Mouse (Mus musculus) gastrocnemius, postnatal 36 days (tissue): ENCODE measurements around the gene Ddx1. TPM values are rescaled to one million over a fixed set of nuclear protein-coding genes. Genes with fewer than 3 reads are reported as not detected.
"Not testable (repeated sequence)": the region's sequence is repeated elsewhere in the genome, so short reads cannot be mapped to it uniquely, and the experiment has no call there.

Experiments
- DNase-seq, 2 experiments: peaks; one replicate each; pipeline ENCODE4 v3.0.0; 2022
- intact Hi-C: fragments of 180-260 bp; cut with DNase I; formaldehyde crosslinking; loops from one replicate; pipeline ENCODE4 v1.15.1; 2025
- total RNA-seq, 2 experiments: library from RNA; stranded (reverse); gene quantifications; 2 replicates each; pipeline ENCODE4 v1.2.3; 2021

The Ddx1 gene
- total RNA-seq, 2 experiments from 2014 or later = 91.7 to 113 TPM

DNA sequence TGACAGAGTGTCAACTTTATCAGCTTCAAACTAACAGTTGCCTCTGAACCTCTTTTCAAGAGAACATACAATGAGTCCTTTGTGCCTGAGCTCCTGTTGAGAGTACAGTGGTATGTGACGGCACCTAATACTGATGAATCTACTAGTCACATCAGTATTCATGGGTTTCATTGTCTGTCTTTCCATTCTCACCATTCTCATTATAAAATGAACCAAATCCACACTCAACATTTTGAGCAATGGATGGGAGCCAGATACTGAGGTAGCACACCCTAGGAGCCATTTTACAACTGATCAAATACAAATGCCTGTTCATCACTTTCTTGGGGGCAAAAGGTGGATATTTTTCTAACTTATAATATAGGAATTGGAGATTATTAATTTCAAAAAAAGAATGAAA is 40.5 kb downstream of the Ddx1 start:
- no peak for DNase-seq
- intact Hi-C loops = no loop called here

DNA sequence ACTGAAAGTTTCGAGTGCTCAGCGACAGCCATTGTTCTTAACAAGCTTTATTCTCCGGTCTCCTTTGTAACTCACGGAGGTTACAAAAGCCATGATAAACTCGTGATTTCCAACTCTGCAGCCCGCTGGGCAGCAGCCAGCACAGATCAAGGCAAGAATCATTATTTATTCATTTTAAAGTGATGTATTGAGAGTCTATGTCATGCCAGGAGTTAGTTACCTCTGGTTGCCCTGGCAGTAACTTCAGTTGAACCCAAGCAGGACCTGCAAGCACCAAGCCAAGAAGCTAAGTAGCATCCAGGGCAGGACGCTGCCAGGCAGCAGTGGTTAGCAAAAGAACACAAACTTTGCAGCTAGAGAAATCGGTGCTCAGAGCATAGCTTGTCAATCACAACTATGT is 41.9 kb downstream of the Ddx1 start:
- no peak for DNase-seq
- intact Hi-C loops = no loop called here

DNA sequence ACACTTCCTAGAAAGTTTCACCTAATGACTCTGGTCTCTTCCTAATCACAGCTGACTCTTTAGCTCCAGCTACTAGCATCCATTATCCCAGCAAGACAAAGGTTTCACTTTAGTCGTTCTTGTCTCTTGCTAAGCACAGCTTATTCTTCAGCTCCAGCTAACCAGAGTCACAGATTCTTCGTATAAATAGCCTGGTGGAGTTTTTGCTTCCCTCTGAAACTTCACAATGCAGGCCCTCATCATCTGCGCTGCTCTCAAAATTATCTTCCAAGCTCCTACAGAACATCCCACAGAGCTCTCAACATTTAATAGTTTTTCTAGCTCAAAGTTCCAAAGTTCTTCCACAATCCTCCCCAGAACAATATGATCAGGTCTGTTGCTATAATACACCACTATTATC is 43.3 kb downstream of the Ddx1 start:
- no peak for DNase-seq
- intact Hi-C loops = no loop called here

DNA sequence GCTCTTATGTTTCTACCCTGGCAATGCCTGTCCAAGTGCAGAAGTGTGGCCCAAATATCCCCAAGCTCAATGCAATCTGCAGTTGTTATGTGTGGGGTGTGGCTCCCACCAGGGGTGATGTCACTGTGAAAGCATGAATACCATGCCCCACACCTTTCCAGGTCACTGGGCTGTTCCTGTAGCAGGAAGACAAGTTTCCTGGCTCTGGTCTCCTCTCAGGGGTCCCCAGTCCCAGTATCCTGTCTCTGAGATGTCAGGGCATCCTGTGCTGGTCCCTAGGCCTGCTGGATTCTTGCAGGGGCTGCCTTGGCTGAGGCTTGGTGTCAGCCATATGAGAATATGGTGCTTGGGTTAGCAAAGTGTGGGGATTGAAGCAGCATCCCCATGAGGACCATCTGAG is 46.7 kb downstream of the Ddx1 start:
- intact Hi-C loops = no loop called here
- DNase-seq = no peak

DNA sequence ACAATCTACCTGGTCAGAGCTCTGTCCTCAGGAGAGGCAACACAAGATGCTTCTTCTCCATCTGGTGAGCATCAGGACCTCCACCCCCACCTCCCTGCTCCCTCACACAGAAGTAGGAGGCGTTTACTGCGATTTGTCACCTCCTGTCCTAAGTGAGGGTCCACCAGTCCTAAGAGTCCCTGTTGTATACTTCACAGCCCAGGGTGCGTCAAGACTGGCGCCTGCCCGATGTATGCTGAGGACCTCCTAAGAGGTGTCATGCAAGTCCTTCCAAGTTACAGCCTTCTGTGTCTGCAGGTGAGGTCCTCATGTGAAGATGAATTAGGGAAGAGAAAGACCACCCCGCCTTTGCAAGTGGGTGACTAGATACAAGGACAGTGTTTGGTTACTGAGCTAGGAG is 48.4 kb downstream of the Ddx1 start:
- no peak for DNase-seq
- intact Hi-C loops = no loop called here

DNA sequence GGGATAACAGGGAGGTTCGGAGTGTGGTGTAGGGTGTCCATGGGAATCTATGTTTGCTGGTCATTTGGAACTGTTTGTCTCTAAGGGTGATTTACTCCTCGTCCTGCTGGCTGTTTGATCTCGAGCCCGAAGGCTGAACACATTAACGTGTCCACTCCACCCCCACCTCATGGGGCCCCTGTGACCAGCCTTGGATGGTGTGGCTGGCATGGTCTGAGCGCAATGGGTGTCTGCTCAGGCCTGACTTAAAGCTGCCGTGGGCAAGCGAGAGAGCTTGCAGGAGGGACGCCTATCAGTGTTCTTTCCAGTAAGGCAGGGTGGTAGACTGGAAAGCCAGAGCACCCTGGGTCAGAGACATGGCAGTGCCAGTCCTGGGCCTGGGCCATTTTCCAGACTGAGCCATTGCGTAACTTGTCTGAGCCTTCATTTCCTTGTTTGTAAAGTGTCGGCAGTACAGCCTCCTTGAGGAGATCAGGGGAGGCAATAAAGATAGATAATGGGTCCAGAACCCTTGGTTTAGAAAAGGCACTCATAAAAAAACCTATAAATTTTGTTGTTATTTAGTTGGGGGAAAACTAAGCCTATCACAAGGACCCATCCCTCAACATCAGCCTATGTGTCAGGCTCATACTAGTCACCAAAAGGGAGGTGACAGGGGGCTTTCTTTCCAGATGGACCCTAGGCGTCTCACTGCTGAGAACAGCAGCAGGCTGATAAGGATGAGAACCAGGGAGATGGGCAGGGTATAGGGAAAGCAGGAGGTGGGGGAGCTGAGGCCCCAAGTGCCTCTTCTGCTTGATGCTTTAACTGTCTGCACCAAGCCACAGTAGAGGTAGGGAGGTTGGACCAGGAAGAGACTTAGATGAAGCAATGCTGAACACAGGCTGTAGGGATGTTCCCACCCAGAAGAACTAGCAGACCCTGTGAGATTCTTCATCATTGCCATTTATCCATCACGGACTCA is 49.4 kb downstream of the Ddx1 start:
- DNase-seq = no peak
- intact Hi-C loops = no loop called here

DNA sequence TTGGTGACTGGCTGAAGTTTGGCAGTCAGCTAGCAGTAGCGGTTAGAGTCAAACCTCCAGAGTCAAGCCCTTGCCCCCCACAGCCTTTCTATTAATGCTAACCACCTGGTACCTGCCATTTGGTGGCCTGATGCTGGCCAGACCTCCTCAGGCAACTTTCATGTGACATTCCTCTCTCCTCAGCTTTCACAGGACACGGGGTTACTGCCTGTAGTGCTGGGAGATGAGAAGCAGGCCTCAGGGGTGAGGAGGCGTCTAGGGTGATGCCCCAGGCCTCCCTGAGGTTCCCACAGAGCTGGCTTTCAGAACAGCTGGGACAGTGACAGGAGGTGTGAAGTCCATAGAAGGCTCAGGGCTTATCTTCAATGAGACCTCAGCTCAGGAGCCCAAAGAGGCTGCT is 50.9 kb downstream of the Ddx1 start:
- DNase-seq = no peak
- intact Hi-C loops = no loop called here

DNA sequence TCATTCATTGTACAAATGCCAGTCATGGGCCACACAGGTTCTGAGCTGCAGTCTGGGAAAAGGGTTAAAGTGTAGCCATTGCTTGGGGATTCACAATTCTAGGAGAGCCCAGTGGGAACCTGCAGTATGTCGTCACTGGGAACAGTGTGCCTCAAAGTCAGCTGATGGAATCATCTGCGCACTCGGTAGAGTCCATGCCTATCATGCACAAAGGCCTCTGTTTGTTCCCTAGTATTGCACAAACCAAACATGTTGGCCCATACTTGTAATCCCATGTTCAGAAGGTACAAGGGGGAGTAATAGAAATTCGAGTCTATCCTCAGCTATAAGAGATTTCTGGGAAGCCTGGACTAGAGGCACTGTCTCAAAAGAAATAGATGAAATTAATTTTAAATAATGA is 52.9 kb downstream of the Ddx1 start:
- no peak for DNase-seq
- intact Hi-C loops = no loop called here

DNA sequence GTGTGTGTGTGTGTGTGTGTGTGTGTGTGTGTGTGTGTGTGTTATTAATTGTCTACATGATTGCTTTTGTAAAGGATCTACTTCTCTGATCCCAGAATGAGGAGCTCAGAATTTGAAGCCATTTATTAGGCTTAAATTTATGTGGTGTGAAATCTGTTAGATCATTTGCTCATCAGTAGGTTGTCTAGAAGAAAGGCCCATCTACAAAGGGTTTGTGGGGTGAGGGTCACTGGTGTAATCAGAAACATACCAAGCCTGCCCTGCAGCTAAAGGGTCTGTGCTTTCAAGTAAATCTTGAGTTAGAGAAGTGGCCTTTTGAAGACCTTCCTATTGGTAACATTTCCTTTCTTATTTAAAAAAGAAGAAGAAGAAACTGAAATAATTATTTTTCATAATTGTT is 53.5 kb downstream of the Ddx1 start:
- intact Hi-C loops = no loop called here
- no peak for DNase-seq

DNA sequence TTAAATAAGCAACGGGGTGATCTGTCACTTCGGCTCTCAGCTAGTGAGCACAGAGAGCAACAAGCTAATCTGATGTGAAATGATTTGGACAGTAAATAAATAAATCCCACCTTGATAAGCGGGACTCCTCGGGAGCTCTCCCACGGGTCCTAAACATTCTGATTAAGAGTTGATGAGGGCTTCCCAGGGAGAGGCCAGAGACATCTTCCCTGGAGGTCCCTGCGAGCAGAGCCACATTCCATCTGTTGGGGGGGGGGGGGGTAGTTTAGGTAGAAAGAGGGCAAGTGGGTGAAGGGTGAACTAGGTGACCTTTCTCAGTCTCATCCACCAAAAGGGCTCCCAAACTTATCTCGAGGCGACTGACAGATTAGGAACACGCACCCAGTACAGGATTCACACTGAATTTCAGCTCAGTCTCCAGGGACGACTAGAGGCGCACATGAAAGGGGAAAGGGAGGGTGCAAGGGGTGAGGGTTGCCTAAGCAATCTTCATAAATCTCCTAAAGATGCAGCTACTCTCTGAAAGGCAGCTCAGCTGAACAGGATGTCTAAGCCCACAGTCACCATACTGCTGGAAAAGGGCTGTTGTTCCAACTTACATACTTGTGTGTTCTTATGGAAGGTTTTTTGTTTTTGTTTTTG is 60.8 kb downstream of the Ddx1 start:
- intact Hi-C loops = no loop called here

DNA sequence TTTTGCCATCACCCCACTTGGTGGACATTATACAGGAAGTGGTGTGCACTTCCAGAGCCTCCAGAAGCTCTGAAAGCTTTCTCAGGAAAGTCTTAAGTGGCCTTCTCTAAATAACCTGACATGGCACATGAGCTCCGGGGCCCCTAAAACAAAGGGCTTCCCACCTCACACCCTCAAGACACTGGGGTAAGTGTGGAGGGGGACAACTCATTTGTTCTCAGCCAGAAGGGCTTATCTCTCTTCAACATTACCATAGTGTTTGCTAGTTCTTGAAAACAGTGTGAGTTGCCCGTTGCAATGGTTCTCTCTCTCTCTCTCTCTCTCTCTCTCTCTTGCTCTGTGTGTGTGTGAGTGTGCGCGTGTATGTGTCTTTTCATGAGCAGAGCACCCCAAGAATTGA is 62.8 kb downstream of the Ddx1 start:
- intact Hi-C loops = no loop called here
- DNase-seq = no peak

More for the DNA sequence above, 60.8 kb downstream of the Ddx1 start:
- no peak for DNase-seq

DNA sequence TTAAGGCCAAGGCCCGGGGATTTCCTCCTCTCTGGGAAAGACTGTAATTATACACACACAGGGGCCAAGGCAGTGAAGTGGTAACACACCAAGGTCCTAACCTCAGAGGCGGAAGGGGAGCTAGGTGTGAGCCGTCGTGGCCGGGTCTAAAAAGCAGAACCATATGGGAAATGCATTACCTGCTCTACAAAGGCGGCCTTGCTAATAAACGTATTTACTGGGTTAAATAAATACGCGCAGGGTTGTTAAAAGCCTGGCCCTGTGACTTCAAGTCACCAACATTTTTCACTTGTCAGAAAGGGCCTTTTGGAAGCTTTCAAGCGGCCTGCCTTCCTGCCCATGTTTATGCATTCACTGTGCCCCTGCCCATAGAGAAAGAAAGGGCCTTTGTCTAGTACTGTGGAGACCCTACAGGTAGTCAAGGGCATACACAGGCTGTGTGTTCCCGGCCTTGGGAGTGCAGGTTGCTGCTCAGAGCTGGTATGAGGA is 64.1 kb downstream of the Ddx1 start:
- no peak for DNase-seq
- intact Hi-C loops = no loop called here

DNA sequence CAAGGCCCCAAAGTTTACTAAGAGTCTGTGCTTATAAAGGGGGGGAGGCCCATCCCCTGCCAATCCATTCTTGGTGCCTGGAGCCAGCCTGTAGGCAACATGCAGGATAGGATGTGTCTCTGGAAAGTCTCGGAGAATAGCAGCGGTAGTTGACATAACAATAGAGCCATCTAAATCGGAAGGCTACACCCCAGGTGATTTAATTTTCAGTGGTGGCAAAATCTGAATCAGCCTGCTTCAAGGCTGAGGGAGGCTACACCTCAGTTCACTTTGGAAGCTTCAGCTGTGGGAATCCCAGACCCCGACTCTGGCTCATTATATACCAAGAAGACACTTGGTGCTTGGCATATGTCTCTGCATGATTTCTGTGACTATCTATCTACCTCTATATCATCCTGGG is 64.9 kb downstream of the Ddx1 start:
- DNase-seq, intact Hi-C loops: not testable (repeated sequence)

DNA sequence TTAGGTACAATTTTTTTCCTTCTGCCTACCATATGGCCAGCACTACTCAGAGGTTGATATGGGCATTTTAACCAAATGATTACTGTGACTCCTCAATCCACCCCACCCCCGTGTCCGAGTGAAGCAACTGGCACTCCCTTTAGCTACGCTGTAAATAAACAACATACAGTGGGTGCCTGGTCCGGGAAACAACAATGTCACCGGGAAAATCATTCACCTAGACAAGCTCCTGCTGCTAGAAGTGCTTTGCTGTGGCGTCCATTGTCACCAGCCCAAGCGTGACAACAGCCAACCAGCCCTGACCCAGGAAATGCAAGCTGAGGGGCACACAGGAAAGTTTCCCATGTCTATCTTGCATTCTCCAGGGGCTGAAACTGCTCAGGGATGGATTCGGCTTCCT is 66.8 kb downstream of the Ddx1 start:
- DNase-seq = no peak
- intact Hi-C loops = no loop called here

DNA sequence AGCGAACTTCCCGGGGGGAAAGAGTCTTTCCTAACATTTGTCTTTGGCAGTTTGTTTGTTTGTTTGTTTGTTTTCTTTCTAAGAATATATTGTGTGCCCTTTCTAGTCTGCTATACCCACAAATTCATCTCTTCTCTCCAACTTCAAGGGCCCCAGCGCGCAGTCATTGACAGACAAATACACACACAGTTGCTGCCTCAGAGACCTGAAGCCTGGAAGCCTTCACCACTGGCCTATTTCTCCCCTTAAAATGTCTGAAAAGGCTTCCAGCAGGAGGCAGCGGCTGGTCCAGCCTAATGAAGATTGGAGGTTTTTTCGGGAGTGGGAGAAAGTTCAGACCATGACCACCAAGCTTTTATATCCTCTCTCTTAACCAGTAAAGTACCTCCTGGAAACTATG is 67.3 kb downstream of the Ddx1 start:
- DNase-seq = no peak
- intact Hi-C loops = no loop called here

DNA sequence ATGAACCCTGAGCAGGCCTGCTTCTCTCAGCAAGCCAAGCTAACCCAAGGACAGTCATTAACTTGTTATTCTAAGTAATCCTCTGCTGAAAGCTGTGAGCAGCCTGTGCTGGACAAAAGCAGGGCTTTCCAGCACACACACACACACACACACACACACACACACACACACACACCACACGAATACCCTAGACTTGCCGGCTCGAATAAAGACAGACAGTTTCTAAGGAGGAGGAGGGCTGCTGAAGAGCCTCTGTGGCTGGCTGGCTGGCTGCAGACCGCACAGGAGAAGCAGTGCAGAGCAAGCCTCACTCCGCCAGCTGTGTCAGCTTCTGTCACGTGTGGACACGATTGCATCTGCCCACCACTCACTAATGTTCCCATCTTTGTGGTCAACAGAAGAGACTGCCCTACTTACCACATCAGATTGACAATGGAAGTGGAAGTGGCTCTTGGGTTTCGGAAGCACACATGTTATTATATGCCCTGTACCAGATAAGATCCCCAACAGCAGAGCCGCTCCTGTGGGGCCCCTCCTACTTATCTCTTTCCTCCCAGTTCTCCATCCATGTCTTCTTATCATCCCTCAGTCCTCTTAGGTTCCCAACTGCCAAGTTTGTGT is 68.2 kb downstream of the Ddx1 start:
- intact Hi-C loops = no loop called here
- no peak for DNase-seq

DNA sequence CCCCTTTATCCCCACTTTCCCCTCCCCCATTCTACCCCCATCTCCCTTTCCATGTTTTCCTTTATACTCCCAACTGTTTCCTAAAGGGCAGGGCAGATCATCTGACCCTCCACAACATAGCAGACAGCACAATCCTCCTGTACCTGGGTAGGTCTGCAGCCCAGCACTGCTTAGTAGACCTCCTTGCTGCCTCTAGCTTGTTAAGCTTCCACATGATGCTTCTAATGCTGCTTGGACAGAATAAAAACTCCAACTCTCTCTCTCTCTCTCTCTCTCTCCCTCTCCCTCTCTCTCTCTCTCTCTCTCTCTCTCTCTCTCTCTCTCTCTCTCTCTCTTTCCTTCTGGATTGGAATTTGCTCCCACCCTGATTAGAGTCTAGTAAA is 68.7 kb downstream of the Ddx1 start:
- intact Hi-C loops = no loop called here
- DNase-seq = no peak

DNA sequence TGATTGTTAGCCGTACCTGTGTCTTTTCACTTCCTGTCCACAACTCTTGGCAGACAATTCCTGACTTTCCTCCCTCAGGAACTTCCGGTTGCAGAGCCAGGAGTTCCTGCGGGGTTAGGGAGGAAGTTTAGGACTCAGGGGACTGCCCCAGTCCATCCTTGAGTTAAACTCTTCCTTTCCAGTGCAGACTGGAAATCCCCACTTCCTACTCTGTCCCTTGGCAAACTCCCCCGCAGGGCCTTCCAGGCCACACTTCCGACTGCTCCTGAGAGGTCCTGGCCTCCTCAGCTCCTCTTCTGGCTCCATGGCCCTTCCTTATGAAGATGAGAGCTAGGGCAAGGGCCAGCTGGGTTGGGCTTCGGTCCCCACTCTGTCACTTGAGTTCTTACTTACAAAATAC is 71.4 kb downstream of the Ddx1 start:
- intact Hi-C loops = no loop called here
- no peak for DNase-seq

DNA sequence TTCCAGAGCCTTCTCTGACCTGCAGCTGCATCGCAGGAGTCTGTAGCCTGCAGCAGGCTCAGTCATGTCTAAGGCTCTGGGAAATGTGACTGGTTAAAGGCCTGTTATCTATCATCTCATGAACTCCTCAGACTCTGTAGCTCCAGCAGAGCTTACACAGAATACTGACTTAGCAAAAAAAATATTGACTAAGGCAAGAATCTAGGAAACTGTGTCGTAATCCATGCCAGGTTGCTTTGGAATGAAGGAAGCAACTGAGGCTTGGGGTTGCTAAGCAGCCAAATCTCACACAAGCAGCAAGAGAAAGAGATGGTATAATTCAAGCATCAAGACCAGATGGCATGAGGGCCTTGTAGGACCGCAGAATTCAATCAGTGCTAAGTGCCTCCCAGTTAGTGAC is 72.1 kb downstream of the Ddx1 start:
- intact Hi-C loops = no loop called here
- no peak for DNase-seq

DNA sequence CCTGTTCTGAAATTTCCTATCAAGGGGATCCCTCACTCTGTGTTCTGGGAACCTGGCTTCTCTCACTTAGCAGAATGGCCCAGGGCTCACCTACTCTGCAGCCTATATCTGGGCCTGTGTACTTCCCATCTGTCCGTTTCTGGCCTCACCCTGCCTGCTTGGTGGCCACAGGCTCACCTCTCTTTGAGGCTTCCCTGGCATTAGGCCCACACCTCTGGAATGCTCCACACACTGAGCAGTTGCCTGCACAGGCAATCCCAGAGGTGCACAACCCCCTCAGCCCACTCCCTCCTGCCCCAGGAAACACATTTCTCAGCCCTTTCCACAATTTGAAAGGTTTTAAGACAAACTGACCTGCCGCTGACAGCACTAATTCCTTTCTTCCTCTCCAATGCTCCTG is 72.9 kb downstream of the Ddx1 start:
- DNase-seq = no peak
- intact Hi-C loops = no loop called here

DNA sequence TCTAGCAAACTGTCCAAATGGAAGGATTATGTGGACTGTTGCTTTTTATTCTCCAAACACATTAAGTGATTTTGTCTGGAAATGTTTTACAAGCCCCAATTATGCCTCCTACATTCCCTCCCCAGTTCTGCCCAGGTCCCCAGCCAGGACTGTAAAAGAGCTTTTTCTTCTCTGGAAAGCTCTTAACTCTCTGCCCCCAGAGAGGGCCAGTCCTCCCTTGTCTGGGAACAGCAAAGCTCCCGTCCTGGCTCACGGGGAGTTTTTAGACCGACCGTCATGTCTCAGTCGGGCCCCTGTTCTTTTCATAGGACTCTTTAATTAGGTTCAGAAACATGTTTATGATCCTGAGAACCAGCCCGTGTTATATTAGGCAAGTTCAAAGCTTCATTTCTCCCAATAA is 75.0 kb downstream of the Ddx1 start:
- DNase-seq = no peak
- intact Hi-C loops = no loop called here

DNA sequence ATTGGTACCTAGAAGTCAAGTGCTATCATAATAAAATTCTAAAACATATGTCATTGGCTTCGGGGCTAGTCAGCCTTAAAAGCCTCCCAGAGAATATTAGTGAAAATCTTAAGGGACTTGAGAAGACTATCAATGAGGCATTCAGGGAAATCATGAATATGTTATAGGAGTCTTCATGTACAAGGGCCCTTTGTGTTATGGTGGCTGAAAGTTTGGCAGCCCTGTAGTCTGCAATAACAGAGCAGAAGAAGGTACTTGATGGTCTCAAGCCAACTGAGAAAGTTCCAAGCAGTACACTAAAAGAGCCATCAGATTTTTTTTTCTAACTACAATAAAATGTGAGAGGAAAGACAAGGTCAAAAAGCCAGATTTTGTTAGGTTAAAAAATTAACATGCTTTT is 80.9 kb downstream of the Ddx1 start:
- no peak for DNase-seq
- intact Hi-C loops = no loop called here
